Mouse (Mus musculus): ENCODE data around the gene Olfr1373.

Olfr1373 gene

GRCm38 (mm10) chr11:52108796-52109195 is 36.5 kb downstream of the Olfr1373 start:
- in situ Hi-C loops (cut with MboI, MseI): loop anchor here (5.0 kb wide), 1 partner anchor 36 kb away; no protein-coding TSS in a partner anchor

GRCm38 (mm10) chr11:52106438-52106837 is 38.9 kb downstream of the Olfr1373 start:
- in situ Hi-C loops (cut with MboI, MseI): loop anchor here (5.0 kb wide), 1 partner anchor 34 kb away; no protein-coding TSS in a partner anchor

- in situ Hi-C loops (cut with MboI, MseI): loop anchor here (5.0 kb wide), 1 partner anchor 34 kb away; no protein-coding TSS in a partner anchor
Observed at GRCm38 (mm10) chr11:52106037-52106436, 39.3 kb downstream of the Olfr1373 start.

DNA sequence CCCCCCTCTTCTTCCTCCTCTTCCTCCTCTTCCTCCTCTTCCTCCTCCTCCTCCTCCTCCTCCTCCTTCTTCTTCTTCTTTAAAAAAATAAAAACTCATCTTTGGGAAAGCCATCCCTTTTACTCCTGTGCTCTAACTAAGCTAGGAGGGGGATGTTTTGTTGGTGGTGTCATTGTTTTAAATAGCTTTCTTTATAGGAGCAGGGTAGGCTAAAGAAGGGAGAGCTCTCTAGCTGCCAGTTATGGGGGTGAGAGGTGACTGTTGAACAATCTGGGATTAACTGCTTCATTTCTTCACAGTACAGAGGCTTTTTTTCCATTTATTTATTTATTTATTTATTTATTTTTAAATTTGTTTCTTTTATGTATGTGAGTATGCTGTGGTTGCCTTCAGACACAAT is 39.8 kb downstream of the Olfr1373 start:
- in situ Hi-C loops (cut with MboI, MseI): loop anchor here (5.0 kb wide), 1 partner anchor 33 kb away; no protein-coding TSS in a partner anchor

DNA sequence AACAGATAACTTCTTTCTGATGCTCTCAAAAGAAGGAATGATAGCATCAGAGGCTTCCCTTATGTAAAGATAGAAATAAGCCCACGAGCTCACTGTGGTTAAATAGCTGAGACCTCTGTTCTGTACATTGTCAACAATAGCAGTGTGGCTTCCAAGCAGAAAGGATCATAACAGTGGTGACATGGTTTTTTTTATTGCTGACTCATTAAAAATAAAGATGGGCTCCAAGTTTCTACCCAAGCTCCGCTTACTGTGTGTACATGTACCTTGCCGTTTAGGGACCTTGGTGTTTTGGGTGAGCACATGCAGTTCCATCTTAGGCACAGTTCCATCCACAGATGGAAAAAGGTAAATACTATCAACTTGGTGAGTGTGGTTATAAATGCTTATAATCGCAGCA is 42.4 kb downstream of the Olfr1373 start:
- in situ Hi-C loops (cut with MboI, MseI): no loop called here

GRCm38 (mm10) chr11:52099771-52100219 is 45.5 kb downstream of the Olfr1373 start:
- in situ Hi-C loops (cut with MboI, MseI): no loop called here

- in situ Hi-C loops (cut with MboI, MseI): no loop called here
Observed at GRCm38 (mm10) chr11:52099031-52099761, 46.1 kb downstream of the Olfr1373 start.

GRCm38 (mm10) chr11:52098398-52098946 is 46.9 kb downstream of the Olfr1373 start, which contains the start of gene Ppp2ca:
Ppp2ca (plus strand) TSS chr11:52098681.
- in situ Hi-C loops (cut with MboI, MseI): no loop called here

DNA sequence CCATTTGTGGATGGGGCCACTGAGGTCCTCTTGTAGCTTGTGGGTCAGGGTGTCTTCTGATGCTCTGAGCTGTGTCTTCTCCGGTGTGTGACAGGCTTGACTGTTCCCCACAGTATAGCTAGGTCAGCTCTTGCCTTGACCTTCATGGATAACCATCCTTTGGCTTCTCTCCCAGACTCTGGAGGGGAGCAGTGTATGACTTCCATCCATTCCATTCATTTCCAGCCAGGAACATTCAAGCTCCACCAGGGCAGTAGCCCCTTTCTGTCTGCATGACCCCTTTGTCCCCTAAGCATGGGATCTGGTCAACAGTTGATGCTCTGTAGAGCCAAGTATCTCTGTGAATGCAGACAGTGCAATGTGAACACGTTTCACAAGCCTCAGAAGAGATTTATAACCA is 47.7 kb downstream of the Olfr1373 start:
- in situ Hi-C loops (cut with MboI, MseI): no loop called here

- in situ Hi-C loops (cut with MboI, MseI): no loop called here
Observed at GRCm38 (mm10) chr11:52097016-52097415, 48.3 kb downstream of the Olfr1373 start.

Data from T-helper 2 cell (primary cell).